Mouse (Mus musculus) liver, embryonic 14 days (tissue): ENCODE results near the gene Gm4187. TPM values are rescaled to one million over a fixed set of nuclear protein-coding genes. Genes with fewer than 3 reads are reported as not detected.

Experiments used
- polyA plus RNA-seq: library from polyadenylated mRNA; depleted of rRNA; stranded (reverse); fragments of >200 nt; gene quantifications from 2 replicates; pipeline ENCODE4 v1.2.3, GENCODE M21; 2012; rRNA removed

The Gm4187 gene
- polyA plus RNA-seq, result not detected in 2 replicates

DNA sequence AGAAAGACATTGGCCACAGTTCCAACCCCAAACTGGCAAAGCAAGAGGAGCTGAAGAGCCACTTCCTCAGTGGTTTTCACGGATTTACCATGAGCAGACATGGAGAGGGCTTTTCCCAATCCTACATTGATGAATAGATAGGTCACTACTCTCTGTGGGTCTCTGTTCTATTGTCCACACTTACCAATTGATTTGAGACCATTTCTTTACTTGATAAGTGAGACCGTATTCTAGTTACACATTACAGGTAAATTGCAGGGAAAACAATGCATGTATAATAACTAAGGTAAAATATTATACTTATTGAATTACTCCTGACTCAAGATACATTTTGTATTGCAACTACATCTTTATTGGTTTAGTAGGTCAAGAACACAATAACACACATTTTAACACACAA, at the start of gene Gm4187:
Gene Gm4187, minus strand, starts transcription at position 101 of the 400 bp plus-strand sequence.

DNA sequence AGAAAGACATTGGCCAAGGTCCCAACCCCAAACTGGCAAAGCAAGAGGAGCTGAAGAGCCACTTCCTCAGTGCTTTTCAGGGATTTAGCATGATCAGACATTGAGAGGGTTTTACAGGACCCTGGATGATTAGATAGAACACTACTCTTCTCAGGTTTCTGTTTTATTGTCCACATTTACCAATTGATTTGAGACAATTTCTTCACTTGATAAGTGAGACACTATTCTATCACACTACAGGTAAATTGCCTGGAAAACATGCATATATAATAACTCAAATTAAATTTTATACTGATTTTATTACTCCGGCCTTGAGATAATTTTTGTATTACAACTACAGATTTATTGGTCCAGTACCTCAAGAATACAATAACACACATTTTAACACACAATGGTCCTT, 41.4 kb upstream of the Gm4187 start, which contains the start of gene Gm8660:
Gene Gm8660, minus strand, starts transcription at position 101 of the 400 bp plus-strand sequence.

Other genes starting within 250 kb of the Gm4187 start
- not detected in 2 replicates for gene Gm16451, start 211.5 kb downstream of the Gm4187 start, polyA plus RNA-seq
- gene Gm10666, start 195.0 kb downstream of the Gm4187 start, polyA plus RNA-seq, result not detected in 2 replicates
- gene Vmn1r142, start 165.7 kb downstream of the Gm4187 start, polyA plus RNA-seq, result not detected in 2 replicates
- gene Vmn1r143, start 140.3 kb downstream of the Gm4187 start, polyA plus RNA-seq, result not detected in 2 replicates
- not detected in 2 replicates for gene Gm8653, start 128.5 kb downstream of the Gm4187 start, polyA plus RNA-seq
- gene Gm8453, start 100.2 kb downstream of the Gm4187 start, polyA plus RNA-seq, result not detected in 2 replicates
- gene Gm8660, start 41.3 kb upstream of the Gm4187 start, polyA plus RNA-seq, result not detected in 2 replicates
- not detected in 2 replicates for gene Vmn1r148, start 83.9 kb upstream of the Gm4187 start, polyA plus RNA-seq
- not detected in 2 replicates for gene Vmn1r149, start 108.5 kb upstream of the Gm4187 start, polyA plus RNA-seq
- not detected in 2 replicates for gene Gm10665, start 134.4 kb upstream of the Gm4187 start, polyA plus RNA-seq
- gene Vmn1r151, start 170.0 kb upstream of the Gm4187 start, polyA plus RNA-seq, result not detected in 2 replicates
- gene Vmn1r152, start 193.2 kb upstream of the Gm4187 start, polyA plus RNA-seq, result not detected in 2 replicates
- gene Gm8677, start 205.2 kb upstream of the Gm4187 start, polyA plus RNA-seq, result not detected in 2 replicates
- not detected in 2 replicates for gene Gm4201, start 235.6 kb upstream of the Gm4187 start, polyA plus RNA-seq